Mouse (Mus musculus): Measurements from ENCODE around the gene Yipf4.

Yipf4 gene

DNA sequence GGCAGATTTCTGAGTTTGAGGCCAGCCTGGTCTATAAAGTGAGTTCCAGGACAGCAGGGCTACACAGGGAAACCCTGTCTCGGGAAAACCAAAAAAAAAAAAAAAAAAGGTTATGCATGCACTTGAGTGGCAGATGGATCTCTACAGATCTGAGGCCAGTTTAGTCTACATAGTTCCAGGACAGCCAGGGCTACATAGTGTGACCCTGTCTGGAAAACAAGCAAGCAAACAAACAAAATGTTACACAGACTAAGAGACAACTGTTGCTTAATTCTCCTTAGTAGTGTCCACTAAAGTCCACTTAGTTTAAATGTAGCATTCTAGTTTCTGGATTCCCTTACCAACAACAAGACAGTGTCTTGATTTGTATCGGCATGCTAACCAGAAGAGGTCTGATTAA is 36.8 kb downstream of the Yipf4 start:
- DNase-seq (ENCODE audit: low spot score) = no peak

DNA sequence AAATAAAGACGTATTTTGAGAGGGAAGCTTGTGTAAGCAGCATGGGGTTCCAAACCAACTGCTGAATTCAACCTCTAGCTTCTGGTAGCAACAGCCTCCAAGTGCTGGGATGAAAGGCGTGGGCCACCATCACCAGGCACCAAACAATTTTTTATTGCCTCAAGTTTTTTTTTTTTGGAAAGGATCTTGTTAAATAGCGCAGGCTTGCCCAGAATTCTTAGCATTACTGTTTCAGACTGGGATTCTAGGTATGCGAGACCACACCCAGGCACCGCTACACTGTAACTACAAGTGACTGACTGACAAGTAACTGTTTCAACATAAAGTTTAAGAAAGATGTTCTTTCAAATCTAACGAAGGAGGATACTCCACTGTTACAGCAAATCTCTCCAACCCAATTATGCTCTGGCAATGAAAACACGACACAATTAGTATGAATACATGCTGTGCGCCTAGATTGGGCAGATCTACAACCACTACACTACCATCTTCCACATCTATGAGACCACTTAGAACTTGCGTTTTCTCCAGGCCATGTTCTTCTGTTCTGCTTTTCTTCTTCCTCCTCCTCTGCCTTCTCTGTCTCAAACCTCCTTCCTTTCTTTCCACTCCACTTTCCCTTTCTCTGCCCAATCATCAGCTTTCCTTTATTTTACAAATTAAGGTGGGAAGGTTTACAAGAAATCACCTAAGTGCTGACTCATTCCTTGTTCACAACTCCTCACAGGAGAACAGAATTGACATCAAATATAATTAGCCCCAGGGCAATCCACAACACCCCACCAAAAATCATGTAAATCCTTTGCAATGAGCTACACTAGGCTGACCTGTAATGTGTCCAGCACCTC is 37.7 kb downstream of the Yipf4 start:
- no peak for DNase-seq (ENCODE audit: low spot score)

- peak; percentile 100 for DNase-seq (ENCODE audit: low spot score)
Observed at GRCm38 (mm10) chr17:74527729-74528607, 38.7 kb downstream of the Yipf4 start, which contains the start of gene Birc6. TSS of gene Birc6 (plus strand) at chr17:74528295.

DNA sequence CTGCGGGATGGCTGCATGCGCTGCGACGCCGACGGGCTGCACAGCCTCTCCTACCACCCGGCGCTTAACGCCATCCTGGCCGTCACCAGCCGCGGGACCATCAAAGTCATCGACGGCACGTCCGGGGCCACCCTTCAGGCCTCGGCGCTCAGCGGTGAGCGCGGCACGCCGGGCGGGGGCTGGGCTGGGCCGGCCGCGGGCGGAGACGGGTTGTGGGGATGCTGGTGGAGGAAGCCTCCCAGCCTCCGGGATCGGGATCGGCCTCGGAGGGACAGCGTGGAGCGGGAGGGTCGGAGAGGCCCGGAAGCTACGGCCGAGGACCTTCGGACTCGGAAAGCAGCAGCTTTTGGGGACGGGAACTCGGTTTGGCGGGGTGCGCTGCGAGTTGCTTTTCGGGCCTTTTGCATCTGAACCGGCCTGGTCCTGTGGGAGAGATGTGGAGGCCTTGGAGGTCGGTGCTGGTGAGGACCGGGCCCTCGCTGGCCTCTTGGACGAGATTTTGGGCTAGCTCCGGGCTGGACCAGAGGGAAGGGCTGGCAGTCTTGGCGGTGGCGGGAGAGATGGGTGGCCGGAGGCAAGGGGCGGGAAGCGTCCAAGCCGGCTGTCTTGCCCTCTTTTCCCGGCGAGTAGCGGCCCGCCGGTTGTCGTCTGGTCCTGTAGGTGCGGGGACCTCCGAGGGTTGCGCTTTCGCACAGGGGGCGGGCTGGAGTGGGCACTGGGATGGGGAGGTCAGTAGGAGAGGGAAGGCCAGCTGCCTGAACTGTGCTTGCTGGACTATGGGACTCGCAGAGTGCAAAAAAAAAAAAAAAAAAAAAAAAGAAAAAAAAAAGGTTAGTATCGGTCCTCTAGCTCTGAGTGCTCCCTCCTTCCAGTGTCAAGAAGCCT is 39.6 kb downstream of the Yipf4 start:
- no peak for DNase-seq (ENCODE audit: low spot score)

GRCm38 (mm10) chr17:74529533-74529824 is 40.2 kb downstream of the Yipf4 start:
- no peak for DNase-seq (ENCODE audit: low spot score)

DNA sequence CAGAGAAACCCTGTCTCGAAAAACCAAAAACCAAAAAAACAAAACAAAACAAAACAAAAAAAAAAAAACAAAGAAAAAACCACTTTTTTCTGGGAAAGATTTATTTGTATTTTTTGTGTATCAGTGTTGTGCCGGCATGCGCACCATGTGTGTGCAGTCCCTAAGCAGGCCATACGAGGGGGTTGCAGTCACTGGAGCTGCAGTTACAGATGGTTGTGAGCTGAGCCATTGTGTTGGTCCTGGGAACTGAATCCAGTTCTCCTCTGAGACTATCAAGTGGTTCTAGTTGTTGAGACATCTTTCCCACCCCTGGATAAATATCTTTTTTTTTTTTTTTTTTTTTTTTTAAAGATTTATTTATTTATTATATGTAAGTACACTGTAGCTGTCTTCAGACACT is 45.7 kb downstream of the Yipf4 start:
- no peak for DNase-seq (ENCODE audit: low spot score)

- no peak for DNase-seq (ENCODE audit: low spot score)
Observed at GRCm38 (mm10) chr17:74537526-74537925, 48.2 kb downstream of the Yipf4 start.

DNA sequence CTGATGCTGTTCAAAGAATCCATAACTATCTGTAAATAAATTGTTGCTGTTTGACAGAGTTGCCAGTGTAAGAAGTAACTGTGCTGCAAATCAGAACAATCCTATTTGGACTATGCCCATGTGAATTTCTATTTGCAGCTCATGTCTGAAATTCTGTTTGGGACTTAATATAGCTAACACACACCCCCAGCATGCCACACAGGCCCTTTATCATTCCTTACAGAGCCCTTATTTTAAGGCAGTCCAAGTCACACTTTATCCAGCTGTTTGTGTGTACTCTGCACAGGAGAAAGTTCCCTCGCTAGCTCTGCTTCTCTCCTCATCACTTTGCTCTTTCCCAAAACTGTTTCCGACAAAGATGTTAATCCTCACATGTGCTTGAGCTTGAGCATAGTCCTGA is 54.3 kb downstream of the Yipf4 start:
- no peak for DNase-seq (ENCODE audit: low spot score)
